Mouse (Mus musculus) thymus, postnatal 36 days (tissue): ENCODE measurements around the gene Nphp3.

Source experiments
- DNase-seq, 2 experiments: peaks; one replicate each; pipeline ENCODE4 v3.0.0; 2022; ENCODE audit warnings: mixed read lengths in 2 of 2

The Nphp3 gene

DNA sequence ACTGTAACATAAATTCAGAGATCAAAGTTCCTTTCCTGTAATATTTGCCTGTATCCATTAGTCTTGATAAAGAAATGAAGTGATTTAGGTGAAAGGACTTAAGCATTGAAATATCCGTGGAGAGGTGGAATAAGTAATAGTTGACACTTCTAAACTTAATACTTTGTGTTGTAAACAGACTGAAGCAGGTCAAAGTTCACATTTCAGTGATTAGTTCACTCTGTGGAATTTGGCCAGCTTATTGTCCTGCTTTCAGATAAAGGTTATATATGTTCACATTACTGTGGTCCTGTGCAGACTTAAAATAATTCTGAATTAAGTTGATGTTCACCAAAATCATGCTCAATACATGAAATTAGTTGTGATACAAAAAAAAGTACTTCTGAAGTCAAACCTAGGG, 62.2 kb downstream of the Nphp3 start:
- DNase-seq = no peak

DNA sequence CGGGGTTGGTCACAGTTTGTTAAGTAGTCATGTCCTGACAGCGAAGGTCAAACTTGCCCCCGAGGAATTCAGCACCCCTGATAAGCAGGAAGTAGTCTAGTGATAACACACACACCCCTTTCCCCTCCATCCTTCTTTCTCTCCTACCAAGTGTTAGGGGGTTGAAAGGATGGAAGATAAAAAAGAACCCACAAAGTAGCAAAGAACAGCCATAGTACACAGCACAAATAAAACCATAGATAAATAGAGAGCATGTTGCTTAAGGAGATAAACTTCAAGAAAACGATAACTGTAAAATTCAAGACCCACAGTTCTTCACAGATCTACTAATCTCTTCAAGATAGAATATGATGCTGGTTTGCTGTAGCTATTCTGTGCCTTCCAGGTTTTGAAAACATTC, 67.9 kb downstream of the Nphp3 start:
- no peak for DNase-seq

GRCm38 (mm10) chr9:104070863-104071604, 68.7 kb downstream of the Nphp3 start:
- no peak for DNase-seq

GRCm38 (mm10) chr9:104075808-104076207, 73.5 kb downstream of the Nphp3 start:
- no peak for DNase-seq

- no peak for DNase-seq
Observed at GRCm38 (mm10) chr9:104078780-104079179, 76.4 kb downstream of the Nphp3 start.

DNA sequence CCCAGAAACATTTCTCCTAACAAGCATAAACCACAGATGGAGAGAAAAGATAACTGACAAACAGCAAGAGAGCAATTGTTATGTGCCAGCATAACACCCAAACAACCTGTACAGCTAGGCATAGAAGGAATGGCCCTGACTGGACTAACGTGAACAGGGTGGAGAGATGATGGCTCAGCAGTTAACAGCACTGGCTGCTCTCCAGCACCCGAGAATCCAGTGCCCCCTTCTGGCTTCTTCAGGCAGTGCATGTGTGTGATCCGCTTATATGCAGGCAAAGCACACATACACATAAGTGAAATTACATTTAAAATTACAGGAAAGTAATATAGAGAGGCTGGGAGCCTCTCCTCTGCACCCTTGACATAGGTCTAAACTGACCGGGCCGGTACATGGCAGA, 77.0 kb downstream of the Nphp3 start:
- DNase-seq = peak; percentile 47 to 53

DNA sequence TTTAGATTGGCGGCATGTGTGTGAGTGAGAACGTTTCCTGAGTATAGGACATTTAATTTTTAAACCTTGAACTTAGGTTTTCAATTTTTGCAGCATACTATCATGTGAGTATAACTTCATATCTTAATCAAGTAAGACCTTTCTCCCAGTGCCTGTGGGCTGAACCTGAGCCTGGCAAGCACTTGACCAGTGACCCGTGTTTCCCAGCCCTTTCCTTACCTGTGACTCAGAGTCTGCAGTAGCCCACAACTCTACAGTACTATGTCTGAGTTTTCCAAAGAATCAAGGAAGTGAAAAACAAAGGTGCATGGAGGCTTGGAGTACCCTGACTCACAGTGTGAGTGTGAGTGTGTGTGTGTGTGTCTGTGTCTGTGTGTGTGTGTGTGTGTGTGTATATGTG, 77.7 kb downstream of the Nphp3 start:
- DNase-seq = no peak

GRCm38 (mm10) chr9:104085730-104086429, 83.5 kb downstream of the Nphp3 start:
- no peak for DNase-seq

GRCm38 (mm10) chr9:104088555-104088954, 86.2 kb downstream of the Nphp3 start:
- no peak for DNase-seq

DNA sequence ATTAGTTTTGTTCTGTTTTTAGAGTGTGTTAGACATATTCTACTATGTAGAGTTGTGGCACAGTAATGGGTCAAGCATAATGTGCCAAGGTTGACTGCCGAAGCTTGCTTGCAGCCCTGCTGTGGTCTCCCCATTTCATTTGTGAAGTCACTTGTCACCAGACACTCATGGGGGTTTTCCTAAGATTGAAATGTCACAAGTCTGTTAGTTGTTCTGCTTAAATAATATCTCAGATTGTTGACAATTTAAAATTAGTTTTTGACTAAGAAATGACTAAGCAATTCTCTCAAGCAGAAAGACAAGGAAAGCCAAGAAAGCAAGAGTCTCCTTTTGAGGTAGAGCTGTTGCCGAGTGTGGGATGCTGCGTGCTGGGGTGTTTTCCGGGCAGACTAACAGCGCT, 90.6 kb downstream of the Nphp3 start:
- DNase-seq = no peak
